Mouse (Mus musculus): ENCODE data around the gene Fbxo33. TPM values are rescaled to one million over a fixed set of nuclear protein-coding genes. Genes with fewer than 3 reads are reported as not detected.

The Fbxo33 gene
- 19.5 and 19.9 TPM in 2 replicates for total RNA-seq (2012; rRNA removed)
- total RNA-seq (2014; rRNA removed), result 31.6 and 32.8 TPM in 2 replicates
- 9.5 and 10.3 TPM in 2 replicates for polyA plus RNA-seq (2012; ENCODE audit: insufficient read length, low read depth)

DNA sequence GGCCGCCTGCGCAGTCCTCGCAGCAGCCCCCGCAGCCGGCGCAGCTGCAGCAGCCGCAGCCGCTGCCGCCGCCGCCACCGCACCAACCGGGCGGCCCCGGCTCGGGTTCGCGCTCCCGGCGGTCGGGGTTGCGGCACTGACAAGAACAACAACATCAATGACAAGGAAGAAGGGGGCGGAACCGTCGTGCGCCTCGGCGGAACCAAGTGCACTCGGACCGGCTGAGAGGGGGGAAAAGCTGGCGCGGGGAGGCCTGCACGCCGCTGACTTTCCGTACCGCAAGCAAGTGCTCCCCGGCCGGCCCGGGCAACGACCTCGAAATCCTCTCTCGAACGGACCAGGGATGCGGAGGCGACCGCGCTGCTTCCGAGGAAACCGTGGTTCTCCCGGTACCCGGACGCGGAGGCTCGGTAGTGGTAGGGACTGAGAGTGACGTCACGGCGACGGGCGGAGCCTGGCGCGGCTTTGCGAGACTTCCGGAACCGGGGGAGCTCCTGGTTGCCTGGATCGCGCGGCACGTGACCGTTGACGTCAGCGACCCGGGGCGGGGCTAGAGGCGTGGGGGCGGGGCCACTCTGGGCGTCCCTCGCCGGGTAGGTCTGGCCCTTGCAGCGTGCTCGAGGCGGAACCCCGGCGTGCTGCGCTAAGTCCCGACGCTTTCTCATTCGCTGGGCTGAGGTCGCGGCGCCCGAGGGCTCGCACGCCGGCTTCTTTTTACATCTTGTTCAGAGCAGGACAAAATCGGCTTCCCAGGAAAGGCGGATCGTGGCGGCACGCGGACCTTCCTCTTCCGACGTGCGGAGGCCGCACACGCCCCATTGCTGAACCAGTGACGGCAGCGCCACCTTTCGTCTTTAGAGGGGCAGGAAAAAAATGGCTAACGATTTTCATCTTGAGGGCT lies at the start of gene Fbxo33:
Gene Fbxo33 (minus strand): TSS at position 401 of the 901 bp plus-strand sequence.
- DNase-seq (ENCODE audit: extremely low read depth), result peak; percentile 94
- in situ Hi-C loops (cut with MboI; ENCODE audit: low pct_ligation_motif_present, low pct_unique_long_range_greater_than_20kb, low sequenced_read_pairs), result loop anchor here (25.0 kb wide), 1 partner anchor 157 kb away; the partner anchor contains the start of genes Pnn and Trappc6b
- H3K4me2 ChIP-seq (ENCODE audit: insufficient read depth, low read depth, poor library complexity, severe bottlenecking), result peak within 1 kb of the TSS; percentile 98
- no peaks in the 10 kb centered on the region for H3K9me3 ChIP-seq (replicated peaks; ENCODE audit: low read length)
- H3K4me3 ChIP-seq (replicated peaks in 1 of 3; ENCODE audit: low read depth in 2 of 3, low read length in 2 of 3, poor library complexity in 1 of 3), result peak within 1 kb of the TSS; percentile 89 to 95 (median 94)
- TF ChIP-seq HCFC1 (IDR thresholded peaks at IDR 0.05; ENCODE audit: low read depth, low read length) (peak; percentile 72), MXI1 (IDR thresholded peaks at IDR 0.05; ENCODE audit: low read depth, low read length) (peak; percentile 97), NRF1 (IDR thresholded peaks at IDR 0.05; ENCODE audit: low read depth, low read length) (peak; percentile 38; the same call in 1 of the 2 replicates), EP300 (IDR thresholded peaks at IDR 0.05; ENCODE audit: low read length) (no peak), UBTF (IDR thresholded peaks at IDR 0.05; ENCODE audit: low read depth, low read length) (no peak), TCF12 (IDR thresholded peaks at IDR 0.05; ENCODE audit: low read depth, low read length) (peak; percentile 56; the same call in 1 of the 2 replicates), RAD21 (IDR thresholded peaks at IDR 0.05; ENCODE audit: low read depth, low read length) (peak; percentile 65), PAX5 (IDR thresholded peaks at IDR 0.05; ENCODE audit: low read length) (no peak), IRF4 (IDR thresholded peaks at IDR 0.05; ENCODE audit: low read depth, low read length) (no peak), BHLHE40 (IDR thresholded peaks at IDR 0.05; ENCODE audit: low read depth, low read length) (peak; percentile 84), MEF2A (IDR thresholded peaks at IDR 0.05; ENCODE audit: borderline replicate concordance, low read depth, low read length) (peak; percentile 38), CTCF (conservative IDR thresholded peaks at IDR 0.05 in 1 of 2, IDR thresholded peaks at IDR 0.05 in 1 of 2; ENCODE audit: low read depth in 2 of 2, low read length in 2 of 2) (peak in 1 of 2 experiments; percentile 83; a peak in 2 of 4 replicates), NELFE (IDR thresholded peaks at IDR 0.05; ENCODE audit: low read depth, low read length) (peak; percentile 73), ETS1 (conservative IDR thresholded peaks at IDR 0.05; ENCODE audit: low read depth, low read length) (no peak), JUND (conservative IDR thresholded peaks at IDR 0.05; ENCODE audit: low read depth, low read length) (no peak; the same call in 1 of the 2 replicates), POLR2AphosphoS2 (IDR thresholded peaks at IDR 0.05; ENCODE audit: low read depth, low read length) (no peak), MAFK (IDR thresholded peaks at IDR 0.05; ENCODE audit: insufficient replicate concordance, low read length) (no peak), ZKSCAN1 (IDR thresholded peaks at IDR 0.05; ENCODE audit: borderline replicate concordance, low read depth, low read length) (no peak), CHD2 (IDR thresholded peaks at IDR 0.05; ENCODE audit: low read length) (peak; percentile 58), USF2 (conservative IDR thresholded peaks at IDR 0.05; ENCODE audit: low read depth, low read length) (peak; percentile 93), JUN (IDR thresholded peaks at IDR 0.05; ENCODE audit: insufficient read depth, low read depth, low read length) (no peak), MAX (IDR thresholded peaks at IDR 0.05; ENCODE audit: low read length) (peak; percentile 96), MAZ (IDR thresholded peaks at IDR 0.05; ENCODE audit: low read depth, low read length) (no peak), ZMIZ1 (IDR thresholded peaks at IDR 0.05; ENCODE audit: low read depth, low read length) (no peak; the same call in none of the 2 replicates), E2F4 (IDR thresholded peaks at IDR 0.05; ENCODE audit: insufficient replicate concordance, low read depth, low read length) (no peak), ZNF384 (IDR thresholded peaks at IDR 0.05; ENCODE audit: low read depth, low read length) (no peak), SMC3 (IDR thresholded peaks at IDR 0.05; ENCODE audit: low read depth, low read length) (peak; percentile 47), KAT2A (IDR thresholded peaks at IDR 0.05; ENCODE audit: insufficient replicate concordance, low read length) (0 out of 2 replicates have a peak, but pooled peaks have one; percentile 13), CHD1 (IDR thresholded peaks at IDR 0.05; ENCODE audit: low read depth, low read length) (peak; percentile 98), GABPA (IDR thresholded peaks at IDR 0.05; ENCODE audit: insufficient replicate concordance, low read depth, low read length) (no peak), TBP (conservative IDR thresholded peaks at IDR 0.05; ENCODE audit: low read depth, low read length) (peak; percentile 16; the same call in 1 of the 2 replicates), MYC (IDR thresholded peaks at IDR 0.05; ENCODE audit: low read depth, low read length) (peak; percentile 89), RCOR1 (conservative IDR thresholded peaks at IDR 0.05; ENCODE audit: low read depth, low read length) (no peak), ELF1 (IDR thresholded peaks at IDR 0.05; ENCODE audit: low read depth, low read length) (peak; percentile 94), POLR2A (IDR thresholded peaks at IDR 0.05; ENCODE audit: low read depth, low read length) (peak; percentile 79), SIN3A (IDR thresholded peaks at IDR 0.05; ENCODE audit: low read length) (peak; percentile 89; the same call in 1 of the 2 replicates), USF1 (IDR thresholded peaks at IDR 0.05; ENCODE audit: low read depth, low read length) (peak; percentile 98)
- peak within 1 kb of the TSS; percentile 70 for H3K9ac ChIP-seq (ENCODE audit: insufficient read depth, low read depth)
- H3K27me3 ChIP-seq (replicated peaks), result no peaks in the 10 kb centered on the region
- H3K27ac ChIP-seq (ENCODE audit: insufficient read depth, low read depth), result peak within 1 kb of the TSS; percentile 76
- dilution Hi-C loops (cut with MboI; ENCODE audit: extremely low pct_ligation_motif_present, extremely low pct_unique_long_range_greater_than_20kb, low sequenced_read_pairs), result no loop called here
- H3K4me1 ChIP-seq (ENCODE audit: control insufficient read depth in 1 of 2, insufficient read depth in 2 of 2), result peaks cover 5 to 26% of the 10 kb centered on the region in 2 experiments; a peak in 3 of 4 replicates
- H3K36me3 ChIP-seq (replicated peaks in 1 of 2; ENCODE audit: control insufficient read depth in 1 of 2, insufficient read depth in 1 of 2, low read length in 1 of 2), result peaks cover 0 to 3% of the 10 kb centered on the region in 2 experiments
- H3K79me2 ChIP-seq (replicated peaks; ENCODE audit: control insufficient read depth, extremely low read depth, insufficient read depth, poor library complexity, severe bottlenecking), result peaks cover 28% of the 10 kb centered on the region
